Mouse (Mus musculus) neural tube, embryonic 14.5 days (tissue): ENCODE results near the gene Dnaja3. TPM values are rescaled to one million over a fixed set of nuclear protein-coding genes. Genes with fewer than 3 reads are reported as not detected.

Source experiments
- ATAC-seq: fragments of 200-750 bp; cut with Nextera tagmentation; 2 replicates; pipeline ENCODE4 v1.8.0; 2017; ENCODE audit warnings: low read depth, mild to moderate bottlenecking, moderate TSS enrichment, moderate library complexity
- H3K27ac ChIP-seq: fragments of 300-500 bp; sonication (generic); 2 replicates; pipeline ENCODE4 v1.5.1; 2014; ENCODE audit warnings: low read depth, mild to moderate bottlenecking, control low read depth, low read length, moderate library complexity, mixed read lengths
- H3K27me3 ChIP-seq: fragments of 300-500 bp; sonication (generic); 2 replicates; pipeline ENCODE4 v1.6.1; 2014; ENCODE audit warnings: low read length; ENCODE audit not compliant: control insufficient read depth, insufficient read depth
- H3K36me3 ChIP-seq: fragments of 300-500 bp; sonication (generic); 2 replicates; pipeline ENCODE4 v1.6.1; 2014; ENCODE audit warnings: low read length, mixed read lengths; ENCODE audit not compliant: control insufficient read depth, insufficient read depth
- H3K4me1 ChIP-seq: fragments of 300-500 bp; sonication (generic); 2 replicates; pipeline ENCODE4 v1.6.1; 2014; ENCODE audit warnings: low read length; ENCODE audit not compliant: control insufficient read depth, insufficient read depth
- H3K4me2 ChIP-seq: fragments of 300-500 bp; sonication (generic); 2 replicates; pipeline ENCODE4 v1.6.1; 2014; ENCODE audit warnings: mild to moderate bottlenecking, low read depth, low read length, control low read depth
- H3K4me3 ChIP-seq: fragments of 300-500 bp; sonication (generic); 2 replicates; pipeline ENCODE4 v1.5.1; 2014; ENCODE audit warnings: low read depth, low read length, control low read depth, mixed read lengths
- H3K9ac ChIP-seq: fragments of 300-500 bp; sonication (generic); replicated peaks from 2 replicates; pipeline ENCODE4 v1.6.1; 2014; ENCODE audit warnings: low read depth, mild to moderate bottlenecking, control low read depth, low read length, mixed read lengths
- H3K9me3 ChIP-seq: fragments of 300-500 bp; sonication (generic); 2 replicates; pipeline ENCODE4 v1.6.1; 2016; ENCODE audit warnings: low read length; ENCODE audit not compliant: control insufficient read depth
- WGBS: fragments of 180-500 bp; shearing (Covaris S2); extraction: QIAGEN DNeasy Blood & Tissue Kit; methylation state at CpG from one replicate; pipeline ENCODE4 v1.1.7; 2014; 5-methylcytosine and 5-hydroxymethylcytosine counted together
- polyA plus RNA-seq: library from polyadenylated mRNA; unstranded; fragments of >200 nt; fragmentation: Nextera tagmentation; extraction: Ambion mirVana; gene quantifications from 2 replicates; pipeline ENCODE4 v1.2.1, GENCODE M21; 2014

Dnaja3 gene
- polyA plus RNA-seq, 1 experiment from 2014 or later = 55.0 TPM

GRCm38 (mm10) chr16:4713861-4714710 lies 74.3 kb downstream of the Dnaja3 start:
- Histone ChIP-seq H3K4me2 (no peak overlapping the region), H3K9me3 (no peaks in the 10 kb centered on the region), H3K4me1 (no peaks in the 10 kb centered on the region), H3K9ac (no peak overlapping the region), H3K4me3 (no peak overlapping the region), H3K27me3 (no peaks in the 10 kb centered on the region), H3K27ac (no peak overlapping the region), H3K36me3 (peaks cover 7% of the 10 kb centered on the region; the same call in 1 of the 2 replicates)
- WGBS = 95% methylated on average over 17 of the region's 17 CpGs
- no peak for ATAC-seq

DNA sequence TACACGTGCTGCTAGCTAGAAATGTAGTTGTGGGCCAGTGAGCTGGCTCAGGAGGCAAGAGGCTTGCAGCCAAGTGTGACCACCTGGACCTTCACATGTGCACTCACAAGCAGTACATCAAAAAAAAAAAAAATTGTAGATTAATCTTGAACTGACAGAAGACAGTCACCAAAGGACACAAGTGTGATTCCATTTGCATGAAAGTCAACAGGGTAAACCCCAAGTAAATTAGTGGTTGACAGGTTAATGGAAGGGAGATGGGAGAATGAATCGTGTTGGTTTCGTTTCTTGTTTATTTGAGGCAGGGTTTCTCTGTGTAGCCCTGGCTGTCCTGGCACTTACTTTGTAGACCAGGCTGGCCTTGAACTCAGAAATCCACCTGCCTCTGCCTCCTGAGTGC lies 78.1 kb downstream of the Dnaja3 start:
- ATAC-seq = no peak
- no peak overlapping the region for H3K27ac ChIP-seq
- no peak overlapping the region for H3K9ac ChIP-seq
- 55% methylated on average over 3 of the region's 3 CpGs for WGBS
- no peaks in the 10 kb centered on the region for H3K27me3 ChIP-seq
- no peaks in the 10 kb centered on the region for H3K4me1 ChIP-seq
- peak overlapping the region; percentile 46; the same call in 1 of the 2 replicates for H3K4me3 ChIP-seq
- 0 out of 2 replicates have a peak, but pooled peaks cover 7% of the 10 kb centered on the region for H3K36me3 ChIP-seq
- peak overlapping the region; percentile 70 for H3K4me2 ChIP-seq
- no peaks in the 10 kb centered on the region for H3K9me3 ChIP-seq

DNA sequence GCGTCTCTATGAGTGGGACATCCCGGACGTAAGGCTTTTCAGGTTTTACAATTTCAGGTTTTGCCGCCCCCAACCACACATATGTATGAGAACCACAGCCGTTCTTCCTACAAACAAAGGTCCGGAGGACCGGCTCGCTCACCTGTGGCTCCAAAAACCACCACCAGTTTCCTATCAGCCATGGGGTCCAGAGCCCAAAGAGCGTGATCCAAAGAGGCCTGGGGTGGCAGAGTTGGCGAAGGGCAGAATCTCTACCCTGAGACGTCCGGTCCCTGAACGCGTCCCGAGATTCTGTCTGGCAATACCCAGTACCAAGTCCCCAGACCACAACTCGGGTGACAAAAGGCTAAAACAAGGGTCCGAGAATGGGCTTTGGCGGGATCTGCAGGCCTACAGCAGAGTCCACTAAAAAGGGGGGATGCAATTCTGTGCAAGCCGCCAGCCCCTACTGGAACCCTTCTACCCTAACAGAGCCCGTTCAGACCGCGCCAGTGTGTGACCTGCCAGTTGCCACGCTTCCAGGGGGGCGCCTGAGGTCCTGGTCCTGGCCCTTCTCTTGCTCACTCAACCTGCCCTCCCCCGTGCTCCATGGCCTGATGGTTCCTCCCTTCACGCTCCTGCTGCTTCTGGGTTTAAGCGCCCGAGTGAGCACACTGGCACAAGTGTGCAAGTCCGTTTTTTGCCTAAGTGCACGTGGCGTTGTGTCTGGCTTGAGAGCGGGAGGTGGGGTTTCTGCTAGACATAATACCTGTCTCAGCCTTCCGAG lies 79.1 kb downstream of the Dnaja3 start, which contains the start of gene Nmral1:
TSS of gene Nmral1 (minus strand) at position 604 of the 766 bp plus-strand sequence.
- H3K27me3 ChIP-seq = no peaks in the 10 kb centered on the region
- no peaks in the 10 kb centered on the region for H3K4me1 ChIP-seq
- H3K4me2 ChIP-seq = peak within 1 kb of the TSS; percentile 70
- peak within 1 kb of the TSS; percentile 46 for H3K4me3 ChIP-seq
- WGBS = 13% methylated on average over 33 of the region's 33 CpGs
- H3K9ac ChIP-seq = peak within 1 kb of the TSS; percentile 47
- ATAC-seq = peak; percentile 93
- peak within 1 kb of the TSS; percentile 70; the same call in 1 of the 2 replicates for H3K27ac ChIP-seq
- H3K9me3 ChIP-seq = no peaks in the 10 kb centered on the region
- 0 out of 2 replicates have a peak, but pooled peaks cover 7% of the 10 kb centered on the region for H3K36me3 ChIP-seq

- H3K9me3 ChIP-seq = no peaks in the 10 kb centered on the region
- no peak overlapping the region for H3K4me3 ChIP-seq
- H3K9ac ChIP-seq = no peak overlapping the region
- 85% methylated on average over 7 of the region's 7 CpGs for WGBS
- no peaks in the 10 kb centered on the region for H3K36me3 ChIP-seq
- no peak overlapping the region for H3K4me2 ChIP-seq
- H3K27ac ChIP-seq = no peak overlapping the region
- H3K27me3 ChIP-seq = no peaks in the 10 kb centered on the region
- H3K4me1 ChIP-seq = 0 out of 2 replicates have a peak, but pooled peaks cover 4% of the 10 kb centered on the region
- ATAC-seq = no peak
These were observed 82.5 kb downstream of the Dnaja3 start for GRCm38 (mm10) chr16:4722128-4722914.

GRCm38 (mm10) chr16:4722915-4723209 lies 83.1 kb downstream of the Dnaja3 start:
- Histone ChIP-seq H3K27ac (no peak overlapping the region), H3K9ac (no peak overlapping the region), H3K4me2 (no peak overlapping the region), H3K27me3 (no peaks in the 10 kb centered on the region), H3K36me3 (no peaks in the 10 kb centered on the region), H3K4me3 (no peak overlapping the region), H3K4me1 (peaks cover 4% of the 10 kb centered on the region; the same call in 1 of the 2 replicates), H3K9me3 (no peaks in the 10 kb centered on the region)
- no peak for ATAC-seq
- 73% methylated on average over 3 of the region's 3 CpGs for WGBS

- Histone ChIP-seq H3K27ac (no peak overlapping the region), H3K36me3 (no peaks in the 10 kb centered on the region), H3K27me3 (no peaks in the 10 kb centered on the region), H3K4me2 (no peak overlapping the region), H3K9me3 (no peaks in the 10 kb centered on the region), H3K4me3 (no peak overlapping the region), H3K9ac (no peak overlapping the region), H3K4me1 (peaks cover 4% of the 10 kb centered on the region; the same call in 1 of the 2 replicates)
- no peak for ATAC-seq
- WGBS = 80% methylated on average over 4 of the region's 4 CpGs
These were observed 85.5 kb downstream of the Dnaja3 start for GRCm38 (mm10) chr16:4725266-4725665.

GRCm38 (mm10) chr16:4725780-4726527 lies 86.2 kb downstream of the Dnaja3 start, which contains the start of gene Hmox2:
Hmox2 (plus strand) TSS chr16:4726361.
- WGBS = 4% methylated on average over 35 of the region's 35 CpGs
- H3K9me3 ChIP-seq = no peaks in the 10 kb centered on the region
- peaks cover 4% of the 10 kb centered on the region; the same call in 1 of the 2 replicates for H3K4me1 ChIP-seq
- H3K27me3 ChIP-seq = no peaks in the 10 kb centered on the region
- peak; percentile 96 for ATAC-seq
- H3K9ac ChIP-seq = peak within 1 kb of the TSS; percentile 88
- peak within 1 kb of the TSS; percentile 87 for H3K4me3 ChIP-seq
- H3K27ac ChIP-seq = peak within 1 kb of the TSS; percentile 75
- H3K36me3 ChIP-seq = no peaks in the 10 kb centered on the region
- H3K4me2 ChIP-seq = peak within 1 kb of the TSS; percentile 91

- Histone ChIP-seq H3K9ac (peak overlapping the region; percentile 88), H3K4me2 (peak overlapping the region; percentile 91), H3K27ac (peak overlapping the region; percentile 75), H3K9me3 (no peaks in the 10 kb centered on the region), H3K27me3 (no peaks in the 10 kb centered on the region), H3K4me3 (peak overlapping the region; percentile 87), H3K36me3 (no peaks in the 10 kb centered on the region), H3K4me1 (peaks cover 4% of the 10 kb centered on the region; the same call in 1 of the 2 replicates)
- 2% methylated on average over 40 of the region's 40 CpGs for WGBS
- no peak; the same call in none of the 2 replicates for ATAC-seq
These were observed 86.8 kb downstream of the Dnaja3 start for GRCm38 (mm10) chr16:4726528-4727128.
